27 mouse cellular contexts compared by ENCODE assay signal in the genomic region with DNA sequence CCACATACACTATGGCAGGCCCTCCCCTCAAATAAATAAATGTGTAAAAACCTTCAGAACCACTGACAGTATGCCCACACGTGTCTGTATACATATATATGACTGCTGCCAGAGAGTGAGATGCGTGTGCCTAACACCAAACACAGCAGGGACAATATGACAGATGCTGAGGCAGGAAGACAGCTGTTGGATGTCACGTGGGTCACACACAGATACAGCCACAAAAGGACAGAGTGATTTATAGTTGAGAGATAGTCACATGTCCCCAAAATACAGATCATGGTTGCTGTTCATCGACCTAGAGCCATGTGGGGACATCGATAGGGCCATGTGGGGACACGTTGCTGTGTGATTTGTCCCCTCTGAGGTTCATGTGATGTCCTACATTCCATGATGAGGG.
"Had no signal": no experiment of that assay in that cellular context is flagged by ENCODE, and none has a peak within 500 bp of the region (broad histone marks: within the 10 kb centered on the region; RNA-seq: fewer than 3 reads in every experiment).

No protein-coding gene starts in this region.

- H3K4me3 ChIP-seq: embryonic facial prominence, embryonic 10.5 days; embryonic facial prominence, embryonic 12.5 days; embryonic facial prominence, embryonic 13.5 days; embryonic facial prominence, embryonic 15.5 days; erythroblast, embryonic 14.5 days; forebrain, embryonic 10.5 days; forebrain, embryonic 12.5 days; forebrain, embryonic 13.5 days; forebrain, embryonic 15.5 days; gastrocnemius, adult 2 months; heart, adult 2 months had no signal

- H3K4me1 ChIP-seq: embryonic facial prominence, embryonic 10.5 days; embryonic facial prominence, embryonic 12.5 days; embryonic facial prominence, embryonic 13.5 days; embryonic facial prominence, embryonic 15.5 days; forebrain, embryonic 10.5 days; forebrain, embryonic 12.5 days; forebrain, embryonic 13.5 days; forebrain, embryonic 15.5 days had no signal

- H3K9ac ChIP-seq: embryonic facial prominence, embryonic 12.5 days; embryonic facial prominence, embryonic 13.5 days; embryonic facial prominence, embryonic 15.5 days; forebrain, embryonic 12.5 days; forebrain, embryonic 13.5 days; forebrain, embryonic 15.5 days; forebrain, postnatal 0 days had no signal

- DNase-seq: cerebellum, adult 9-10 months; cerebellum, adult 9-11 months; cerebellum, postnatal 10 days; cerebellum, postnatal 14 days; cerebellum, postnatal 25 days; cerebellum, postnatal 36 days; embryo, embryonic 11 days; forebrain, postnatal 0 days; gastrocnemius, adult 2 months; gastrocnemius, postnatal 10 days; gastrocnemius, postnatal 14 days; gastrocnemius, postnatal 25 days; gastrocnemius, postnatal 36 days; heart, adult 11 months; heart, adult 18-20 months; heart, adult 2 months had no signal

- H3K27me3 ChIP-seq: embryonic facial prominence, embryonic 12.5 days; embryonic facial prominence, embryonic 13.5 days; embryonic facial prominence, embryonic 15.5 days; forebrain, embryonic 12.5 days; forebrain, embryonic 13.5 days; forebrain, embryonic 15.5 days had no signal

- H3K4me2 ChIP-seq: embryonic facial prominence, embryonic 12.5 days; embryonic facial prominence, embryonic 13.5 days; embryonic facial prominence, embryonic 15.5 days; forebrain, embryonic 12.5 days; forebrain, embryonic 13.5 days; forebrain, embryonic 15.5 days had no signal

- H3K27ac ChIP-seq: embryonic facial prominence, embryonic 10.5 days; embryonic facial prominence, embryonic 12.5 days; embryonic facial prominence, embryonic 13.5 days; embryonic facial prominence, embryonic 15.5 days; forebrain, embryonic 10.5 days; forebrain, embryonic 12.5 days; forebrain, embryonic 13.5 days; forebrain, embryonic 15.5 days; gastrocnemius, adult 2 months; heart, adult 2 months had no signal

- ATAC-seq: forebrain, embryonic 13.5 days; forebrain, embryonic 14.5 days; forebrain, embryonic 15.5 days; forebrain, embryonic 16.5 days; forebrain, postnatal 0 days had no signal

- H3K9me3 ChIP-seq: embryonic facial prominence, embryonic 10.5 days; embryonic facial prominence, embryonic 12.5 days; embryonic facial prominence, embryonic 13.5 days; embryonic facial prominence, embryonic 15.5 days; forebrain, embryonic 10.5 days; forebrain, embryonic 12.5 days; forebrain, embryonic 13.5 days; forebrain, embryonic 15.5 days had no signal
